Mouse (Mus musculus): ENCODE data around the gene Alg11. TPM values are rescaled to one million over a fixed set of nuclear protein-coding genes. Genes with fewer than 3 reads are reported as not detected.

The Alg11 gene
- 10 to 100 TPM in 1 of 2 experiments, 1 to 10 TPM in 1; 9.1 to 13.5 TPM for total RNA-seq (2023)

GRCm38 (mm10) chr8:22060446-22060889 is at the start of gene Alg11:
TSS of gene Alg11 (plus strand) at chr8:22060721.

DNA sequence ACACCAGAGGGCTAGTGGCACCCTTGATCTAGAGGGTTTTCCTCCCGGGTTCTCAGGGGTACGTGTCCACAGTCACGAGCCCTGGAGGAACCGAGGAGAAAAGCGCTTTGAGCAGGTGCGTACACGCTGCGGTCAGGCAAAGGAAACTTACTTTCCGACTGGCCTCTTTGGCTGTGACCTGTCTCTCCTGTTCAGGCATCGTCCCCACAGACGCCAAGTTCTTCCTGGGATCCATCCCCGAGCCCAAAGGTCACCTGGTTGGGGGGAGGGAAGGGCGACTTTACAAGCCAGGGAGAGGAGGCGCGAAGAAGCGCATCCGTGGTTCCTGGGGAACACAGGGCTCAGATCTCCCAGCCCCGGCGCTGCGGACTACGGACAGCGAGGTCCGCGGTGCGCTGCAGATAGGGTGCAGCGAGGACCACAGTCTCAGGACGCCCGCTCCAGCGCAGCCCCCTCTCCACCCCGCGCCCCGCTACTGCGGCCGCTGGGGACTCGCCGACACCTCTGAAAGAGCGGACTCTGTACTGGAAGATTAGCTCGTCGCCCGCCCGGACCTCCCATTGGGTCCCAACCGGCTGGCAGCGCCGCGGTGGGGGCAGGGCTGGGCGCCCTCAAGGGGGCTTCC is 588 bp upstream of the Alg11 start, which contains the start of gene Atp7b:
Gene Atp7b, minus strand, starts transcription at position 485 of the 625 bp plus-strand sequence.

Other genes starting within 250 kb of the Alg11 start
- not detected for gene Defb50, start 237.2 kb upstream of the Alg11 start, total RNA-seq (2023)
- not detected for gene Defb2, start 220.8 kb upstream of the Alg11 start, total RNA-seq (2023)
- gene Defb10, start 201.8 kb upstream of the Alg11 start, total RNA-seq (2023) = not detected
- not detected for gene Defb9, start 175.3 kb upstream of the Alg11 start, total RNA-seq (2023)
- gene Defb11, start 154.3 kb upstream of the Alg11 start, total RNA-seq (2023) = not detected
- not detected for gene Defb15, start 128.0 kb upstream of the Alg11 start, total RNA-seq (2023)
- gene Defb35, start 122.4 kb upstream of the Alg11 start, total RNA-seq (2023) = not detected
- not detected for gene Defb13, start 114.0 kb upstream of the Alg11 start, total RNA-seq (2023)
- not detected for gene Fam90a1a, start 102.0 kb upstream of the Alg11 start, total RNA-seq (2023)
- not detected for gene Ccdc70, start 90.9 kb upstream of the Alg11 start, total RNA-seq (2023)
- under 1 TPM; 0.09 to 0.18 TPM for gene Atp7b, start 416 bp upstream of the Alg11 start, total RNA-seq (2023)
- gene Nek5, start 64.3 kb downstream of the Alg11 start, total RNA-seq (2023) = not detected
- 1 to 10 TPM; 2.9 to 3.1 TPM for gene Nek3, start 105.7 kb downstream of the Alg11 start, total RNA-seq (2023)
- under 1 TPM; 0.73 to 0.92 TPM for gene Ckap2, start 125.1 kb downstream of the Alg11 start, total RNA-seq (2023)
- gene Vps36, start 132.1 kb downstream of the Alg11 start, total RNA-seq (2023) = 10 to 100 TPM; 21.4 to 23.1 TPM
- 1 to 10 TPM in 1 of 2 experiments, under 1 TPM in 1; 0.52 to 1.0 TPM for gene Thsd1, start 166.6 kb downstream of the Alg11 start, total RNA-seq (2023)
- gene Tpte, start 222.7 kb downstream of the Alg11 start, total RNA-seq (2023) = not detected